Mouse (Mus musculus) neural tube, embryonic 14.5 days (tissue): ENCODE measurements around the gene Hist1h3a. TPM values are rescaled to one million over a fixed set of nuclear protein-coding genes. Genes with fewer than 3 reads are reported as not detected.
"Not testable (repeated sequence)": the region's sequence is repeated elsewhere in the genome, so short reads cannot be mapped to it uniquely, and the experiment has no call there.

Experiments used
- ATAC-seq: fragments of 200-750 bp; cut with Nextera tagmentation; 2 replicates; pipeline ENCODE4 v1.8.0; 2017; ENCODE audit warnings: low read depth, mild to moderate bottlenecking, moderate TSS enrichment, moderate library complexity
- H3K27ac ChIP-seq: fragments of 300-500 bp; sonication (generic); 2 replicates; pipeline ENCODE4 v1.5.1; 2014; ENCODE audit warnings: low read depth, mild to moderate bottlenecking, control low read depth, low read length, moderate library complexity, mixed read lengths
- H3K27me3 ChIP-seq: fragments of 300-500 bp; sonication (generic); 2 replicates; pipeline ENCODE4 v1.6.1; 2014; ENCODE audit warnings: low read length; ENCODE audit not compliant: control insufficient read depth, insufficient read depth
- H3K36me3 ChIP-seq: fragments of 300-500 bp; sonication (generic); 2 replicates; pipeline ENCODE4 v1.6.1; 2014; ENCODE audit warnings: low read length, mixed read lengths; ENCODE audit not compliant: control insufficient read depth, insufficient read depth
- H3K4me1 ChIP-seq: fragments of 300-500 bp; sonication (generic); 2 replicates; pipeline ENCODE4 v1.6.1; 2014; ENCODE audit warnings: low read length; ENCODE audit not compliant: control insufficient read depth, insufficient read depth
- H3K4me2 ChIP-seq: fragments of 300-500 bp; sonication (generic); 2 replicates; pipeline ENCODE4 v1.6.1; 2014; ENCODE audit warnings: mild to moderate bottlenecking, low read depth, low read length, control low read depth
- H3K4me3 ChIP-seq: fragments of 300-500 bp; sonication (generic); 2 replicates; pipeline ENCODE4 v1.5.1; 2014; ENCODE audit warnings: low read depth, low read length, control low read depth, mixed read lengths
- H3K9ac ChIP-seq: fragments of 300-500 bp; sonication (generic); replicated peaks from 2 replicates; pipeline ENCODE4 v1.6.1; 2014; ENCODE audit warnings: low read depth, mild to moderate bottlenecking, control low read depth, low read length, mixed read lengths
- H3K9me3 ChIP-seq: fragments of 300-500 bp; sonication (generic); 2 replicates; pipeline ENCODE4 v1.6.1; 2016; ENCODE audit warnings: low read length; ENCODE audit not compliant: control insufficient read depth
- WGBS: fragments of 180-500 bp; shearing (Covaris S2); extraction: QIAGEN DNeasy Blood & Tissue Kit; methylation state at CpG from one replicate; pipeline ENCODE4 v1.1.7; 2014; 5-methylcytosine and 5-hydroxymethylcytosine counted together
- polyA plus RNA-seq: library from polyadenylated mRNA; unstranded; fragments of >200 nt; fragmentation: Nextera tagmentation; extraction: Ambion mirVana; gene quantifications from 2 replicates; pipeline ENCODE4 v1.2.1, GENCODE M21; 2014

Gene Hist1h3a
- polyA plus RNA-seq, 1 experiment from 2014 or later: 0.75 TPM

- not testable (repeated sequence) for ATAC-seq, H3K4me3 ChIP-seq, H3K9me3 ChIP-seq, H3K27ac ChIP-seq, H3K4me1 ChIP-seq, H3K27me3 ChIP-seq, H3K36me3 ChIP-seq, H3K4me2 ChIP-seq, H3K9ac ChIP-seq
- WGBS: 89% methylated on average over 2 of the region's 2 CpGs
Measured at GRCm38 (mm10) chr13:23769613-23770012, 7.4 kb upstream of the Hist1h3a start, which contains the start of gene Trim38. Gene Trim38 (plus strand): TSS chr13:23769913.

- H3K36me3 ChIP-seq: no peaks in the 10 kb centered on the region
- no peaks in the 10 kb centered on the region for H3K9me3 ChIP-seq
- no peak overlapping the region for H3K4me2 ChIP-seq
- H3K27ac ChIP-seq: no peak overlapping the region
- H3K4me1 ChIP-seq: peaks cover 10% of the 10 kb centered on the region
- H3K4me3 ChIP-seq: no peak overlapping the region
- 44% methylated on average over 5 of the region's 5 CpGs for WGBS
- no peaks in the 10 kb centered on the region for H3K27me3 ChIP-seq
- no peak overlapping the region for H3K9ac ChIP-seq
- ATAC-seq: no peak
Measured at GRCm38 (mm10) chr13:23768834-23769397, 6.7 kb upstream of the Hist1h3a start.

GRCm38 (mm10) chr13:23766772-23767171, 4.6 kb upstream of the Hist1h3a start:
- no peaks in the 10 kb centered on the region for H3K36me3 ChIP-seq
- no peak overlapping the region for H3K9ac ChIP-seq
- H3K27ac ChIP-seq: no peak overlapping the region
- no peak overlapping the region for H3K4me2 ChIP-seq
- no peak for ATAC-seq
- H3K4me3 ChIP-seq: no peak overlapping the region
- H3K9me3 ChIP-seq: no peaks in the 10 kb centered on the region
- H3K4me1 ChIP-seq: peaks cover 7% of the 10 kb centered on the region
- H3K27me3 ChIP-seq: no peaks in the 10 kb centered on the region

GRCm38 (mm10) chr13:23765172-23765513, 3.0 kb upstream of the Hist1h3a start:
- H3K4me1 ChIP-seq: peaks cover 7% of the 10 kb centered on the region
- H3K9ac ChIP-seq: no peak overlapping the region
- 65% methylated on average over 1 of the region's 1 CpGs for WGBS
- H3K9me3 ChIP-seq: no peaks in the 10 kb centered on the region
- no peak overlapping the region for H3K4me3 ChIP-seq
- H3K27me3 ChIP-seq: no peaks in the 10 kb centered on the region
- no peak for ATAC-seq
- H3K4me2 ChIP-seq: no peak overlapping the region
- H3K27ac ChIP-seq: no peak overlapping the region
- no peaks in the 10 kb centered on the region for H3K36me3 ChIP-seq

GRCm38 (mm10) chr13:23764324-23765171, 2.4 kb upstream of the Hist1h3a start:
- H3K9me3 ChIP-seq: no peaks in the 10 kb centered on the region
- H3K4me3 ChIP-seq: peak overlapping the region; percentile 45
- ATAC-seq: no peak
- H3K9ac ChIP-seq: peak overlapping the region; percentile 51
- peak overlapping the region; percentile 59 for H3K4me2 ChIP-seq
- no peaks in the 10 kb centered on the region for H3K36me3 ChIP-seq
- H3K4me1 ChIP-seq: peaks cover 7% of the 10 kb centered on the region
- H3K27me3 ChIP-seq: no peaks in the 10 kb centered on the region
- 37% methylated on average over 12 of the region's 12 CpGs for WGBS
- H3K27ac ChIP-seq: no peak overlapping the region

GRCm38 (mm10) chr13:23763586-23764323, 1.6 kb upstream of the Hist1h3a start, which contains the start of gene Hist1h1a:
Gene Hist1h1a (plus strand): TSS chr13:23763666.
- peak within 1 kb of the TSS; percentile 51 for H3K9ac ChIP-seq
- H3K36me3 ChIP-seq: no peaks in the 10 kb centered on the region
- ATAC-seq: peak; percentile 78
- H3K4me1 ChIP-seq: peaks cover 7% of the 10 kb centered on the region
- H3K4me3 ChIP-seq: peak within 1 kb of the TSS; percentile 45
- 3% methylated on average over 34 of the region's 34 CpGs for WGBS
- no peaks in the 10 kb centered on the region for H3K27me3 ChIP-seq
- H3K4me2 ChIP-seq: peak within 1 kb of the TSS; percentile 59
- H3K27ac ChIP-seq: peak within 1 kb of the TSS; percentile 63; the same call in 1 of the 2 replicates
- no peaks in the 10 kb centered on the region for H3K9me3 ChIP-seq

- Histone ChIP-seq H3K27me3 (no peaks in the 10 kb centered on the region), H3K4me3 (peak overlapping the region; percentile 45), H3K4me2 (peak overlapping the region; percentile 59), H3K9me3 (no peaks in the 10 kb centered on the region), H3K36me3 (no peaks in the 10 kb centered on the region), H3K9ac (peak overlapping the region; percentile 51; the same call in 1 of the 2 replicates), H3K4me1 (peaks cover 7% of the 10 kb centered on the region), H3K27ac (peak overlapping the region; percentile 6; the same call in 1 of the 2 replicates)
- under 1% methylated on average over 10 of the region's 10 CpGs for WGBS
- no peak for ATAC-seq
Measured at GRCm38 (mm10) chr13:23763242-23763585, 1.0 kb upstream of the Hist1h3a start.

GRCm38 (mm10) chr13:23760972-23761864, 968 bp downstream of the Hist1h3a start, which contains the start of gene Hist1h4a:
Gene Hist1h4a (minus strand): TSS chr13:23761230.
- peaks cover 7% of the 10 kb centered on the region for H3K4me1 ChIP-seq
- ATAC-seq: peak; percentile 82
- under 1% methylated on average over 67 of the region's 72 CpGs for WGBS
- H3K27me3 ChIP-seq: no peaks in the 10 kb centered on the region
- H3K9me3 ChIP-seq: no peaks in the 10 kb centered on the region
- peak within 1 kb of the TSS; percentile 79 for H3K27ac ChIP-seq
- peak within 1 kb of the TSS; percentile 50 for H3K9ac ChIP-seq
- H3K4me3 ChIP-seq: peak within 1 kb of the TSS; percentile 38
- H3K4me2 ChIP-seq: peak within 1 kb of the TSS; percentile 59
- no peaks in the 10 kb centered on the region for H3K36me3 ChIP-seq
